Mouse (Mus musculus) myocyte (in vitro differentiated cells): ENCODE measurements around the gene Tshr. TPM values are rescaled to one million over a fixed set of nuclear protein-coding genes. Genes with fewer than 3 reads are reported as not detected.

Source experiments
- H3K27me3 ChIP-seq: one replicate; pipeline ENCODE4 v1.6.1; 2011; ENCODE audit not compliant: control insufficient read depth, insufficient read depth, insufficient read length
- H3K36me3 ChIP-seq: one replicate; pipeline ENCODE4 v1.6.1; 2011; ENCODE audit not compliant: control insufficient read depth, insufficient read depth
- H3K4me2 ChIP-seq: one replicate; pipeline ENCODE4 v1.6.1; 2011; ENCODE audit warnings: low read depth, control low read depth
- H3K4me3 ChIP-seq: one replicate; pipeline ENCODE4 v1.5.1; 2011; ENCODE audit warnings: mild to moderate bottlenecking, control low read depth, moderate library complexity
- H3K79me2 ChIP-seq: one replicate; pipeline ENCODE4 v1.6.1; 2011; ENCODE audit not compliant: control insufficient read depth, insufficient read depth
- H3ac ChIP-seq: one replicate; pipeline ENCODE4 v1.6.1; 2011; ENCODE audit not compliant: control insufficient read depth, insufficient read length
- CEBPB ChIP-seq: IDR thresholded peaks from 2 replicates; pipeline ENCODE4 v1.6.1; 2011; ENCODE audit warnings: mild to moderate bottlenecking, moderate library complexity; ENCODE audit not compliant: poor library complexity, insufficient read depth, severe bottlenecking
- E2F4 ChIP-seq: IDR thresholded peaks from one replicate; pipeline ENCODE4 v1.6.1; 2011; ENCODE audit warnings: mild to moderate bottlenecking, control low read depth, moderate library complexity; ENCODE audit not compliant: insufficient read depth
- MAX ChIP-seq: IDR thresholded peaks from one replicate; pipeline ENCODE4 v1.6.1; 2011; ENCODE audit warnings: low read depth, mild to moderate bottlenecking, control low read depth
- MYOD1 ChIP-seq, 3 experiments: IDR thresholded peaks; one replicate each; pipeline ENCODE4 v1.6.1; 2011; ENCODE audit warnings: control low read depth in 2 of 3, low read depth in 2 of 3, mild to moderate bottlenecking in 2 of 3, moderate library complexity in 1 of 3; ENCODE audit not compliant: insufficient read length in 2 of 3, control insufficient read depth in 1 of 3
- MYOG ChIP-seq, 3 experiments: IDR thresholded peaks; one replicate each; pipeline ENCODE4 v1.6.1; 2011; ENCODE audit warnings: control low read depth in 2 of 3, low read depth in 2 of 3, mild to moderate bottlenecking in 2 of 3; ENCODE audit not compliant: insufficient read length in 2 of 3, control insufficient read depth in 1 of 3, insufficient read depth in 1 of 3
- POLR2A ChIP-seq: IDR thresholded peaks from one replicate; pipeline ENCODE4 v1.6.1; 2011; ENCODE audit warnings: low read depth, mild to moderate bottlenecking, control low read depth, moderate library complexity; ENCODE audit not compliant: insufficient read length
- POLR2AphosphoS2 ChIP-seq: IDR thresholded peaks from one replicate; pipeline ENCODE4 v1.6.1; 2011; ENCODE audit warnings: low read depth, control low read depth; ENCODE audit not compliant: insufficient read length
- REST ChIP-seq: IDR thresholded peaks from one replicate; pipeline ENCODE4 v1.6.1; 2011; ENCODE audit warnings: mild to moderate bottlenecking, control low read depth, moderate library complexity; ENCODE audit not compliant: insufficient read depth, insufficient read length
- SRF ChIP-seq: IDR thresholded peaks from one replicate; pipeline ENCODE4 v1.6.1; 2011; ENCODE audit warnings: low read depth; ENCODE audit not compliant: control insufficient read depth, insufficient read length
- TCF12 ChIP-seq: IDR thresholded peaks from one replicate; pipeline ENCODE4 v1.6.1; 2011; ENCODE audit warnings: mild to moderate bottlenecking, control low read depth; ENCODE audit not compliant: poor library complexity, insufficient read depth, severe bottlenecking
- TCF3 ChIP-seq: IDR thresholded peaks from one replicate; pipeline ENCODE4 v1.6.1; 2011; ENCODE audit warnings: low read depth, control low read depth; ENCODE audit not compliant: insufficient read length
- USF1 ChIP-seq: IDR thresholded peaks from one replicate; pipeline ENCODE4 v1.6.1; 2011; ENCODE audit warnings: low read depth, mild to moderate bottlenecking, control low read depth, moderate library complexity
- polyA plus RNA-seq: library from polyadenylated mRNA; unstranded; fragments of >200 nt; fragmentation: generic; extraction: Trizol; gene quantifications from one replicate; pipeline ENCODE4 v1.2.1, GENCODE M21; 2012; ENCODE audit warnings: missing spikeins

Gene Tshr
- polyA plus RNA-seq, 1 experiment: not detected

GRCm38 (mm10) chr12:91416828-91417227 lies 32.5 kb downstream of the Tshr start:
- H3K4me2 ChIP-seq: no peak overlapping the region
- H3K79me2 ChIP-seq: no peaks in the 10 kb centered on the region
- TF ChIP-seq CEBPB: no peak
- no peak for TF ChIP-seq SRF
- no peak for TF ChIP-seq POLR2AphosphoS2
- TF ChIP-seq POLR2A: no peak
- TF ChIP-seq REST: no peak
- TF ChIP-seq TCF12: no peak
- TF ChIP-seq MAX: no peak
- TF ChIP-seq MYOG (IDR thresholded peaks at IDR 0.05; ENCODE audit: control insufficient read depth in 1 of 3, insufficient read depth in 1 of 3, insufficient read length in 2 of 3, low read depth in 2 of 3): no peak
- TF ChIP-seq E2F4: no peak
- TF ChIP-seq USF1: no peak
- no peak for TF ChIP-seq MYOD1 (IDR thresholded peaks at IDR 0.05; ENCODE audit: control insufficient read depth in 1 of 3, insufficient read length in 2 of 3, low read depth in 2 of 3)
- no peak for TF ChIP-seq TCF3
- H3K27me3 ChIP-seq: no peaks in the 10 kb centered on the region
- H3K36me3 ChIP-seq: no peaks in the 10 kb centered on the region
- no peak overlapping the region for H3ac ChIP-seq
- no peak overlapping the region for H3K4me3 ChIP-seq

DNA sequence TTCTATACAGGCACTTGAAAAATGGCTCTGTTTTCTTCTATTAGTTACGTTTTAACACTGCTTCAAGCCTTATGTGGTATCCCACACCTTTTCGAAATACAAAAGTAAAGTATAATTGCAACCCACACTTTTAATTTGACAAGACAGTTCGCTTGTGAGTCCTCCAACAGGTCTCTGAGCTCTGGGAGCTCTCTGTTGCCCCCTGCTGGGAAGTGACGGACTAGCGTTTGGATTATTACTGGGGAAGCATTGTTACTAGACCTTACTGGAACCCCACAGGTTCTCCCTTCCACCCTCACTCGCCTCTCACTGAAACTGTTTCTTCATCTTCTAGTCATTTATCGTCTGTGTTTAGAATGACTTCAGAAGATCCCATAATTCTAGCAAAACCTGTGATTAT lies 34.4 kb downstream of the Tshr start:
- H3ac ChIP-seq: no peak overlapping the region
- H3K79me2 ChIP-seq: no peaks in the 10 kb centered on the region
- TF ChIP-seq E2F4: no peak
- no peak for TF ChIP-seq POLR2AphosphoS2
- TF ChIP-seq MYOG (IDR thresholded peaks at IDR 0.05; ENCODE audit: control insufficient read depth in 1 of 3, insufficient read depth in 1 of 3, insufficient read length in 2 of 3, low read depth in 2 of 3): no peak
- TF ChIP-seq POLR2A: no peak
- TF ChIP-seq MAX: no peak
- no peaks in the 10 kb centered on the region for H3K27me3 ChIP-seq
- H3K36me3 ChIP-seq: no peaks in the 10 kb centered on the region
- no peak overlapping the region for H3K4me3 ChIP-seq
- H3K4me2 ChIP-seq: no peak overlapping the region

- Histone ChIP-seq H3K79me2 (no peaks in the 10 kb centered on the region), H3K36me3 (no peaks in the 10 kb centered on the region), H3K4me2 (no peak overlapping the region), H3K27me3 (no peaks in the 10 kb centered on the region), H3ac (no peak overlapping the region), H3K4me3 (no peak overlapping the region)
- TF ChIP-seq MYOG (IDR thresholded peaks at IDR 0.05; ENCODE audit: control insufficient read depth in 1 of 3, insufficient read depth in 1 of 3, insufficient read length in 2 of 3, low read depth in 2 of 3): no peak
- TF ChIP-seq MAX: no peak
- no peak for TF ChIP-seq SRF
- no peak for TF ChIP-seq POLR2AphosphoS2
- TF ChIP-seq TCF12: no peak
- TF ChIP-seq REST: no peak
Measured at GRCm38 (mm10) chr12:91421272-91421671, 36.9 kb downstream of the Tshr start.

- Histone ChIP-seq H3K4me3 (no peak overlapping the region), H3K79me2 (no peaks in the 10 kb centered on the region), H3K27me3 (no peaks in the 10 kb centered on the region), H3K36me3 (no peaks in the 10 kb centered on the region), H3ac (no peak overlapping the region), H3K4me2 (no peak overlapping the region)
- TF ChIP-seq USF1: no peak
- TF ChIP-seq E2F4: no peak
- TF ChIP-seq POLR2A: no peak
- no peak for TF ChIP-seq TCF3
Measured at GRCm38 (mm10) chr12:91423125-91423820, 38.9 kb downstream of the Tshr start.

DNA sequence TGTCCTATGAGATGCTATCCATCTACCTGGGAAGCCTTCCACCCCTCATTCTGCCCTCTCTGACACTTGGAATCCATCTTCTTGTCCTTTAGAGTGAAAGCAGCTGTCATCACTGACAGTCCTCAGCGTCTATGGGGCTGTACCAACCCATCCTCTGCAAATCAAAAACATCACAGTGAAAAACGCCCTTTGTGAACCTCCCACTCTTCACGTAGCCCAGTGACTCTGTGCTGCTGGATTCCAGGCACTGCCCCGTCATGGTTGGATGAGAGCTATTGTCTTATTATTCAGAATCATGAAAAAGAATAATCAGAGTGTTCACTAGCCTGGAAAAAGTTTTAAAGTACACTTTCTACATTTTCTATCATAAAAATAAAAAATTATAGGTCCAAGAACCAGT lies 42.1 kb downstream of the Tshr start:
- H3K79me2 ChIP-seq: no peaks in the 10 kb centered on the region
- no peaks in the 10 kb centered on the region for H3K27me3 ChIP-seq
- no peaks in the 10 kb centered on the region for H3K36me3 ChIP-seq
- TF ChIP-seq SRF: no peak
- TF ChIP-seq TCF3: no peak
- TF ChIP-seq USF1: no peak
- no peak for TF ChIP-seq REST
- TF ChIP-seq MYOG (IDR thresholded peaks at IDR 0.05; ENCODE audit: control insufficient read depth in 1 of 3, insufficient read depth in 1 of 3, insufficient read length in 2 of 3, low read depth in 2 of 3): no peak
- TF ChIP-seq TCF12: no peak
- H3ac ChIP-seq: no peak overlapping the region
- no peak overlapping the region for H3K4me3 ChIP-seq
- no peak overlapping the region for H3K4me2 ChIP-seq
